Mouse (Mus musculus) splenic B cell, adult 2 months (primary cell): ENCODE results near the gene Fam129b.

Source experiments
- DNase-seq: peaks from one replicate; pipeline ENCODE4 v3.0.0-alpha.2; 2011; ENCODE audit warnings: low read depth, low spot score
- H3K27me3 ChIP-seq: 2 replicates; pipeline ENCODE4 v1.6.1; 2012; ENCODE audit warnings: mild to moderate bottlenecking, low read length, moderate library complexity, mixed read lengths; ENCODE audit not compliant: control insufficient read depth, poor library complexity, insufficient read depth, severe bottlenecking
- H3K36me3 ChIP-seq: 2 replicates; pipeline ENCODE4 v1.6.1; 2012; ENCODE audit warnings: mild to moderate bottlenecking, low read length, moderate library complexity, mixed read lengths; ENCODE audit not compliant: control insufficient read depth, poor library complexity, insufficient read depth, severe bottlenecking

The Fam129b gene

DNA sequence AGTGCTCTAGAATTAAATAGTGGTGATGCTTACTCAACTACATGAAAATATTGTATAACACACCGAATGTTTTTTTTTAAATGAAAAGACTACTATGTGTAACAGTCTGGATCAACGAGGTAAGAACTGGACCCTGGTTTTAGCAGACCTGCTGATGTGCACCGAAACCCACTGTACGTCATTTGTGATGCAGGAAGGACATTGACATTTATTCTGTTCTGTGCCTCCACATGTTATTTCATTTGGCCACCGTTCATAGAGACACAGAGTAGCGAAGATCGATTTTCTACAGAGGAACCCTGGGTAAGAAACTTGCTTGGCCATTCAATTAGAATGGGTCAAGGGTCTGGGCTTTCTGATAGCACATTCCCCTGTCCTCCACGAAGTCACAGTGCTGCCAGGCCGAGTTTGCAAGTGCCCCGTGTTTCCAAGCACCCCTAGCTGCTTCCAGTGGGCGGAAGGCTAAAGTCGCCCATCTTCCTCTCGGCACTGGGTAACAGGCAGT is 90.3 kb downstream of the Fam129b start:
- peaks cover 12% of the 10 kb centered on the region for H3K36me3 ChIP-seq
- peak; percentile 43 for DNase-seq

DNA sequence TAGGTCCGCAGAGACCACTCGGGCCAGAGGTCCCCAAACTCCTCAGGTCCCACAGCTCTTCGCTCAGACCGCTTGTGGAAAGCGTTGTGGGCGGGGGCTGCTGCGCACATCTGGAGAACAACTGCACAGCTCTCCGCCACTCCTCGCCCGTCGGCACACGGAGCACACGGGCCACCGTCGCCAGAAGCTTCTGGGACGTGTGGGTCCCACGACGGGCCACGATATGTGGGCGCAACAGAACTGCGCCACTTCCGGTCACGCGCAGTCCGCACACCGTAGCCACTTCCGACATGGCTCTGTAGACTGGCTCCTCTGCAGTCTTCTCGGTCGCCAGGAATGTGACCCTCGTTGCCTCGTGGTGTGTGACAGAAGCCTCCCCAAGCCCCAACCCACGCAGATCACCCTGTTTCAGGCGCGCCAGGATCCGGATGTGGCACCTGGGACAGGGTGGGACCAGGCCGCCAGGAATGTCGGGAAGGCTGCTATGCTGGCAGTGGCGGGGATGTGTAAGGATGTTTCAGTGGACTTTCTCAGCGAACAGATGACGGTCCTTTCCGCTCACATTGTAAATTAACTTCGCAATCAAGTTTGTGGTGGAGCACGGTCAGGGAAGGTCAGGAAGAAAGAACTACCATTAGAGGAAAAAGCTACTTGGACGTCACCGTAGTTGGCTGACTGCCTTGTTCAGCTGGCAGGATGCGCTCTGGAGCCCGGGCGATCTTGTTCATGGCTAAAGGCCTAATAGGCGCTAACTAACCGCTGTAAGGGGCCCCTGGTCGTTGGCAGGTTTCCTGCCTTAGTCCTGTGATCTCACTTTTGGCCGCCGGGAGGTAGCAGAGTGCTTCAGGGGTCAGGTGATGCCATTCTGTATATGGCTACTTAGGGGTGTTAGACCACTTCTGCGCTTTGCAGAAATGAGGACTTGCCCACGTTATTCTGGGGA is 91.0 kb downstream of the Fam129b start:
- H3K27me3 ChIP-seq, result no peaks in the 10 kb centered on the region
- peaks cover 12% of the 10 kb centered on the region for H3K36me3 ChIP-seq
- DNase-seq, result peak; percentile 96

More for the DNA sequence above, 90.3 kb downstream of the Fam129b start:
- no peaks in the 10 kb centered on the region for H3K27me3 ChIP-seq

DNA sequence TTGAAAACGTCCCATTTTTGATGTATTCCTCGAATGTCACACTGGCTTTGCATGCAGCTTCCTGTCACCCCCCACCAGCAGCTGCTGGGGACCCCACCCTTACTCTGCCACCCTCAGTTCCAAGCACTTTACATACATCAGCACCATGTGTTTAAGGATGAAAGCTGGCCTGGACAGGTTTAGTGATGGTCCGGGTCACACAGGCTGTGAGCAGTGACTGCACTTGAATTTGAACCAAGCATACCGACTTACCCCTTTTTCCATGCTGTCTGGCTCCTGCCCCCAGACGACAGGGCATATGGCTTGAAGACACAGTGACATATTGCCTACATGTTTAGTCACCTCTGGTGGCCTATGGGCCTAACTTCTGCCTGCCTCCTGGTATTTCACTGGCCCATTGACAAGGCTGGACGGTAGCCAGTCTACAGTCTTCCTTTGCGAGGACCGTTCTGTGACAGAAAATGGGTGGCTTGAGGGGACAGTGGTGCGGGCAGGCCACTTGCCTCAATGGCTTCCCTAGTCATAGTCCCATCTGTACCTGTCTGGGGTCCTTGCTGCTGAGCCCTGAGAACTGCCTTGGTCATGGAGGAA is 92.2 kb downstream of the Fam129b start:
- DNase-seq, result peak; percentile 10
- Histone ChIP-seq H3K27me3 (no peaks in the 10 kb centered on the region), H3K36me3 (peaks cover 11% of the 10 kb centered on the region)

DNA sequence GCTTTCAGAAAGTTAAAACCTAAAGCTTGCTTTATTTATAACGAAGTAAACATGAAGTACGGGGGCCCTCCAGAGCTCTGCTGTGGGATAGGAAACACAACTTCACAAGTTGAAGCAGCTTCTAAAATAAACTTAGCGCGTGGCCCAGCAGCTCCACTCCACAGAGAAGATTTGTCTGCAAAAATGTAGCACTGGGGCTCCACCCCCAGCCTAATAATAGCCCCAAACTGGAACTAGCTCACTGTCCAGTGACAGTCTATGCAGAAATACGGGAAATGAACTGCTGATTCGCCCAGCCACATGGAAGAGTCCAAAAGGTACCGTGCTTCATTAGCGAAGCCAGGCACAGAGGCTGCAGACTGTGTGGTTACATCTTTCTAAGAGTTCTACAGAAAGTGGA is 93.4 kb downstream of the Fam129b start:
- Histone ChIP-seq H3K27me3 (no peaks in the 10 kb centered on the region), H3K36me3 (peaks cover 3% of the 10 kb centered on the region; the same call in 1 of the 2 replicates)
- DNase-seq, result no peak

DNA sequence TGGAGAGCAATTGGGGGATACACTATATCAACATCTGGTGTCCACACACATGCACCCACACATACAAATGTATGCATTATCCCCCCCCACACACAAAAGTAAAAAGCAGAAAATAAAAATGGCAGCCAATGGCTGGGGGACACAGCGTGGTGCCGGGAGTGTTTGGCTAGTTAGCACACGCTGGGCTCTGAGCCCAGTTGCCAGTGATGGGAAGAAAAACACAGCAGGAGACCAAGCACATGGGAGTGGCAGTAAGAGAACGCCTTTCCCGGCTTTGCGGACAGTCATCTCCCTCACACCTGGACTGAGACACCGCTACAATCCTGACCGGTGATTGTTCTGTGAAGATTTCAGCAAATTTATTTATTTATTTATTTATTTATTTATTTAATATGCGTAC is 95.3 kb downstream of the Fam129b start:
- Histone ChIP-seq H3K27me3 (no peaks in the 10 kb centered on the region), H3K36me3 (no peaks in the 10 kb centered on the region)
- DNase-seq, result no peak

DNA sequence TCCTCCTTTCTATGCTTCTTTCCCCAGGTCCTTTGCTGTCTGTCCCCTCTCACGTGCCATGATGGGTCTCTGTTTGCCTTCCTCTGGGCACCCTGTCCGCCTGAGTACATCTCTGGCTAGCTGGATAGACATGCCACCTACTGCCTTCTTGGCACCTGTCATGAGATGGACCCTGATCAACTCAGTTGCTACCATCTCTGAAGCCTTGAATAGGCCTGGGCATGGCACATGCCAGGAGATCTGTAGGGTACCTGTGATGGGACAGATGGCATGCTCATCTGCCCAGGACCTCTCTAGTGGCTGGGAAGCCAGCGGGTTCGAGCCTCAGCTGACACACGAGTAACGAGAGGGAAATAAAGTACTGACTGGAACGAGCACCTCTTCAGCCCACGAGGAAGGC is 98.3 kb downstream of the Fam129b start:
- Histone ChIP-seq H3K36me3 (no peaks in the 10 kb centered on the region), H3K27me3 (no peaks in the 10 kb centered on the region)
- DNase-seq, result no peak
